Mouse (Mus musculus) kidney, adult 8-10 months (tissue): Measurements from ENCODE around the gene Mamdc4.

Source experiments
- DNase-seq, 2 experiments: peaks; one replicate each; pipeline ENCODE4 v3.0.0; 2022

Gene Mamdc4

DNA sequence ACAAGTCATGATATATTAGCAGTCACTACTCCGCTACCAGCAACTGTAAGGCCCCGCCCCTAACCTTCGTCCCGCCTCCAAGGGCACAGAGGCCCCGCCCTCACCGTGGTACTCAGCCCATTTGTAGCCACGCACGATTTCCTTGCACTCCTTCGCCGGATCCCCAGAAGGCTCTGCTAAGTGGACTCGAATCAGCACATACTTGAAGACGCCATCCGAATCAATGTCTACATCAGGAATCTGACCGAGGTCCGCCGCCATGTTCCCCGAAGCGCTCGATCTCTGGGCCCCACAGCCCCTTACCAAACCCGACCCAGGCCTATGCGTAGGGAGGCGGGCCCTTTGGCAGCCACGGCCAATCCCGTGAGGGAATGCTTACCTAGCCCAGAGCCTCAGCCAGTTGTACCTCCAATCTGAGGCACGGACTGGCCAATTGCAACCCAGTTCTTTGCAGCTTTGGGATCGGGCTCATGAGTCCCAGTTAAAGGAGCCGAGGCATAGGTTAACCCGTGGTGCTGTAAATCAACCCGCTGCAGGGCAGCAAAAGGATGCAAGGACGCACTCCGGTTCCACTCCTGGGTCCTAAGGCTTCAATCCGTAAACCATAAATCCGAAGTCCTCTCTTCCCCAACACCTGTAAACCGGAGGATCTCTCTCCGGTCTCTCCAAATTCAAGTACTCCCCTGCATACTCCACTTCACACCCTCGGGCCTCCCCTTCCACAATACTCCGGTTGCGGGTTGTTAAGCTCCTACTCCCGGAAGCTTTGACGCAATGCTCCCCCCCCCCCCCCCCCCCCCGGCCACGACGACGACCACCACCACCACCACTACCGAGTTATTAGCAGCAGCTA is at the start of gene Mamdc4, which contains the start of gene Phpt1:
Mamdc4 (minus strand) TSS at position 267 of the 853 bp plus-strand sequence.
Phpt1 (minus strand) TSS at position 646 of the 853 bp plus-strand sequence.
- peak; percentile 98 for DNase-seq

DNA sequence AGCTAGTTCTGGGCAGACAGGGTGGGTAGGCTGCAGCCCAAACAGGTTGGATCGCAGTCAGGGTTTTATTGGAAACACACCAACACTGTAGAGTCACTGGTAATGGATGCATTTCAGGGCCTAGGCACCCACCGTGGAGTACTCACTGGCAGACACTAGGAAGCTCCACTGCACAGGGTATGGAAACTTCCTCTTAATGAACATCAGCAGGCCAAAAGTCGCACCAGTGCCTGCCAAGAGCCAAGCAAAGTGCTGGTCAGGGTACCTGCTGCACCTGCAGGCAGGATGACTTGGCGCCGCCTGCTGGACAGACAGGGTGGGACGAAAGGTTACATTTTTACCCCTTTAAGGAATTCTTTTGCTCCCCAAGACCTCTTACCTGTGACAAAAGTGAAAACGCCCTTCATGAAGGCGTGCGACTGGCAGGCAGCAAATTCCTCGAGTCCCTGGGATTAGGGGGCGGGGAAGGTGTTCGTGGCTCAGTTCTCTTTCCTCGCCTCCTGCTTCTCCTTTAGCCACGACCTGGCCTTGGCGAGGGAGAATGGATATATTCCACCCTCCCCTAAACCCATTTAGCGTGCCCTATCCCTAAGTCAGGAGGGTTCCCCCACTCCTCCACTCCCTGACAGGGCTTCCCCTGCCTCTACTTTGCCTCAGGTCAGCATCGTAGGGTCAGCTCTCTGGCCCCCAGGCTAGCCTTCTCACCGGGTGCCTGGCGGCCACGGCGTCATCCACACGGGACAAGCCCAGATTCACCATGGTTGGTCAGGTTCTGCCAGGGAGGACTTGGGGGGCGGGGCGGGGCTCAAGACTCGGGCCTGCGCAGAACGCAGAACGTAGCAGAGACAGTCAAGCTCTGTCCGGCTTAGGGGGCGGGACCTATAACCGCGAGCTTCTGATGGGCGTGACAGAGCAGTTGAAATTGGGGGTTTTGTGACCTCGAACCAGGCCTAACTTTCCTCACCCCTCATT is 46.9 kb upstream of the Mamdc4 start, which contains the start of gene Tmem141:
Tmem141 (minus strand) TSS at position 777 of the 972 bp plus-strand sequence.
- DNase-seq = peak; percentile 91 to 95

GRCm38 (mm10) chr2:25620852-25621228 is 46.2 kb upstream of the Mamdc4 start:
- DNase-seq = no peak

DNA sequence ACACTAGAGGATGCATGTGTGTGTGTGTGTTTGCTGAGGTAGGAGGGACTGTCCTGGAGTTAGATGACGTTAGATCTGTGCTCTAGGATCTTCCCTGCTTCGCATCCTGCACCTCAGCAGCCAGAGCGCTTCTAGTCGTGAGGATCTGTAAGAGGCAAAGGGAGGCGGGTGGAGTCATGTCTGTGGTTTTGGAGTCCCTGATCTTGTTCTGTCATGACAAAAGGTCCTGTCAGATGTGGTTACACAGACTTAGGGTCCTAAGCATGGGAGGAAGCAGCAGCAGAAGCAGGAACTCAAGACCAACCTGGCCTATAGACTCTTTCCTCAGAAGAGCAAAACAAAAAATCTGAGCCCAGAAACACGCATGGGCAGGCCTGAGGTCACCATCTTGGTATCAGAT is 45.7 kb upstream of the Mamdc4 start:
- no peak for DNase-seq

- no peak for DNase-seq
Observed at GRCm38 (mm10) chr2:25617578-25617977, 42.9 kb upstream of the Mamdc4 start, which contains the start of gene Ccdc183. TSS of gene Ccdc183 (minus strand) at chr2:25617678.

- no peak for DNase-seq
Observed at GRCm38 (mm10) chr2:25616398-25616797, 41.8 kb upstream of the Mamdc4 start.

GRCm38 (mm10) chr2:25608671-25609070 is 34.0 kb upstream of the Mamdc4 start:
- DNase-seq = no peak

DNA sequence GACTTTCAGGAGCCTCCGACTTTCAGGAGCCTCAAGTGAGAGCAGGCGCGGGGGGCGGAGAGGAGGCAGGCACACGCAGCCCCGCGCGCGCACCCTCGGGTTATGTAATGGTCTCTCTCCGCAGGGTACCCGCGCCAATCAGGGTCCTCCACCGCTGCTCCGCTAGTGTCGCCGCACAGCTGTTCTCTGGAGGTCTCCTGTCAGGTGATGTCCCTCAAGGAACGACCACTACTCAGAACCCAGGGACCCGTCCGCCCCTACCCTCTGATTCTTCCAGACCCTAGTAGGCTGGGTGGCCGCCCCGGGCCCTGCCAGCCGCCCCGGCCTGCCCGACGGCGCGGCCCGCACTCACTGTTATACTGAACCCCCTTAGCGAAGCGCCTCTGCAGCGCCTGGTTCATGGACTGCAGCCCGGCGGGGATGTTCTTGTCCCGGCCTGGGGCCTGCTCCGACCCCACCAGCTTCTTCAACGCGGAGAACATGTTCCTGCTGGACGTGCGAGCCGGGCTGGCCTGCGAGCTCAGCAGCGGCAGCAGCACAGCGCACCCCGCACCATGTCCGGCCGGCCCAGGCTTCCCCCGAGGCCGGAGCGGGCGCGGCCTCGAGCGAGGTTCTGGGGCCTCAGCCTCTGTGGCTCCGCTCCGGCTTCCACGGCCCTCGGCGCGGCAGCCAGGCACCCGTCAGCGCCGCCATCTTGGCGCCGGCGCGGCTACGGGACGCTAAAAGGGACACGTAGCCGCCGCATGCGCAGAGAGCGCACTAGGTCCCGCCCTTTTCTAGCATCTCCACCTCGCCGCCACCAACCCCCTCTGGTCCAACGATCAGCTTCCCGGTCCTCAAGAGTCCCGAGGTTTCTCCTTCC is 33.3 kb upstream of the Mamdc4 start, which contains the start of gene Rabl6:
Rabl6 (minus strand) TSS at position 761 of the 862 bp plus-strand sequence.
- peak; percentile 86 to 90 for DNase-seq

GRCm38 (mm10) chr2:25602526-25602925 is 27.9 kb upstream of the Mamdc4 start:
- no peak for DNase-seq

DNA sequence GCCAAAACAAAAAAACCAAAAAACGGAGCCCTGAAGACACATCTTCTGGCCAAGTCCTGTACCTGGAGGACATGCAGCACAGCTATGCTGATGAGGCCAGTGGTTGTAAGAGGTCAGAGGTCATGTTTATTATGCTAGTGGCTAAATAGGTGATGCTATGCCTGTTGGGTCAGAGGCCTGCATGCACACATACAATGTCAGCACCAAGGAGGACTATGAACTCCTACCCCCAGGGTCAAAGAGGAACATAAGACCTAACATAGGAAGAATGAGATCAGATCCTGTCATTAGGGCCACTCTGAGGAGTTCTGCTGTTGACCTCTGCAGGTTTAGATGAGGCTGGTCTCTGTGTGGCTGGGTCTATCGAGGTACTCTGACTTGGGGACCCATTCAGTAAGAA is 25.4 kb upstream of the Mamdc4 start:
- no peak for DNase-seq

GRCm38 (mm10) chr2:25598749-25599148 is 24.1 kb upstream of the Mamdc4 start:
- no peak for DNase-seq

DNA sequence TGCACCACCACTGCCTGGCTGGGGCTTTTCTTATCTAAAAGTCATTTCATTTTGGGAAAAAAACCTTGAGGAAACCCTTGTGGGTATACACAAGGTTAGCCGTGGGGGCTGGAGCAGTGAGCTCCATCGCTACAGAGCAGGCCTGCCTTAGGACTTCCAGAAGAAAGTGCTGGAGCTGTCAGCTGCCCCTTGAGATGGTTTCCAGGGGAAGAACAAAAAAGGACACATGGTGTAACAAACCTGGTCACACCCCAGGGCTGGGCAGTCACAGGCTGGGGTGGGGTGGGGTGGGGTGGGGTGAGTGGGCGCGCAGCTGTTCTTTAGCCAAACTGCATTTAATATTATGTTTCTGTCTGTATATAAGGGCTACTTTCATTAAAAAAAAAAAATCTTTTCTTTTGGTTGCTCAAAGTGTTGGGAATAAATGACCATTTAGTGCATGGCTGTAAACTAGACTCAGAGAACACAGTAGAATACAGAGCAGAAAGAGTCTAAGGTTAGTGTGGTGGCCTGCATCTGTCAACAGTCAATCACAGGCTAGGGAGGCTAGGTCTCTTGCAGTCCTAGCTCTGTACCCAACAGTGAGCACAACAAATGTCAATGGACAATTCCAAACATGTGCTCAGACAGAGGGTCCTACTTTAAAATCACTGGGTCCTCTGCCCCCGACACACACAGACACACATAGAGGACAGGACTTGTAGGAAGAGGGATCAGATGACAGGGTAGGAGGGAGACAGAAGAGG is 22.3 kb upstream of the Mamdc4 start:
- DNase-seq = no peak

DNA sequence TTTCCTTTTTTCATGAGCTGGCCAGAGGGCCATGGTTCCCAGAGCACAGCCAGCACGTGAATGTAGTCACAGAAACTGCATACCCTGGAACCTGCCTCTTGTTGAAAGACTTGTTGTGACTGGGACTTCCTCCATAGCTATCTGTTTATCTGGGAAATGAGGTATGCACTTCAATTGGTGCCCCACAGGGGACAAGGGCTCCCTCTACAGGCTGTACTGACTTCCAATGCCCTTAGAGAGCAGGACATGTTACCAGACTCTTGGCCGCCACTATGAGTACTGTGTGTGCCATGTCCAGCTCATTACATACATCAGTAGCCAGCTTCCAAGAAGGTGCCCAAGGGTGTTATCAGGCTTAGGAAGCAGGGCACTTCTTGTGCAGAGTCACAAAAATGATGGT is 17.2 kb upstream of the Mamdc4 start:
- peak in 1 of 2 experiments; percentile 60 for DNase-seq

- DNase-seq = no peak
Observed at GRCm38 (mm10) chr2:25588227-25588907, 13.7 kb upstream of the Mamdc4 start.

DNA sequence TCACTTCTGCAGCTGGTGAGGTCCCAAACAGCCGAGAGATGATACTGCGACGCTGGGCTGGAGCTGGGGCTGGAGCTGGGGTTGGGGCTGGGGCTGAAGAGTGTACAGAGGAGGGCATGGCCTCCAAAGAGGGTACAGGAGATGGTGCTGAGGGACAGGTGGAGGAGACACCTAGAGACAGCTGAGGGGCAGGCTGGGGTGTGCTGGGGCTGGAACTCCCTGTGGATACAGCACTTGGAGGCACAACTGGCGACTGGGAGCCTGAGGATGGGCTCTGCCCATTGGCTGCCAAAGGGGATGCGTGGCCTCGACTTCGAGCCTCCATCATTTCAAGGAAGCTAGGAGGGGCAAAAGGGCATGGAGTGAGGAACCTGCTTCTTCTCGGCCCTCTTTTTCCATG is 12.6 kb upstream of the Mamdc4 start:
- no peak for DNase-seq

GRCm38 (mm10) chr2:25585601-25586000 is 11.0 kb upstream of the Mamdc4 start:
- no peak for DNase-seq

DNA sequence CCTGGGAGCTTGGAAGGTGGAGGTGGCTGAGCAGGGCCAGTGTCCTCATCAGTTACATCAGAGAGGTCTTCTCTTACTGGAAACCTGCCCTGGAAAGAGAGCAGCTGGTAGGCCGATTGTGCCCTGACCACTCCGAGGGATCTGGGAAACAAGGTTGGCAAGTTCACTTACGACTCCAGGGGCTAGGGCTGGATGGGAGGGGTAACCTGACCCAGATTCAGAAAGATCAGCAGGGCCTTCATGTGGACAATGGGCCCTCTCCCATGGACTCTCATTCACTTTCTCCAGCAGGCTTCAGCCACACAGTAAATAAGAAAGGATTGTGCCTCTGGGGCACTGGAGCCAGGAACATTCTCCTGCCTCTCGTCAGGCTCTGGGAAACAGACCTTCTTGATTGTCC is 10.2 kb upstream of the Mamdc4 start:
- no peak for DNase-seq

GRCm38 (mm10) chr2:25584152-25584551 is 9.5 kb upstream of the Mamdc4 start:
- DNase-seq = no peak

DNA sequence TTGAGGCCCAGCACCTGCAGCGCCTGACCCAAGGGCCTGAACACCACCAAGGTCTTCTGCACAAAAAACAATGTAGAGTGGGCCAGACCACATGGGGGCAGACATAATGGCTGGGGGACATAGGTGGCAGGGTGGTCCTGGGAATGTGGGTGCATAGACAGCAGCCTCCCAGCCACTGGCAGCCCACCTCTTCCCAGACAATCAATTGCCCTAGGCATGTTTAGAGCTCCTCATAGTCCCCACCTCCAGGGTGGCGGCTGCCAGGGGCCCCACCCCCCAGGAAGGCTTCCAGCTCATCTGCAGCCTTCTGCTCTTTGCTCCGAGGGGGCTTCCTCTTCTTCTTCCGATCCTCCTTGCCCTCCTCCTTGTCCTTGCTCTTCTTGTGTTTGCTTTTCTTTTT is 8.9 kb upstream of the Mamdc4 start:
- no peak for DNase-seq

GRCm38 (mm10) chr2:25583120-25583481 is 8.5 kb upstream of the Mamdc4 start:
- DNase-seq = no peak
